Mouse (Mus musculus) bone marrow, adult 2 months (tissue): ENCODE data around the gene Slc10a4.

Experiments
- CTCF ChIP-seq: fragments of 200-500 bp; IDR thresholded peaks from 2 replicates; pipeline ENCODE4 v1.5.1; 2011; ENCODE audit warnings: low read length, control low read depth; ENCODE audit not compliant: control insufficient read depth, insufficient read depth
- POLR2A ChIP-seq: fragments of 200-500 bp; IDR thresholded peaks from 2 replicates; pipeline ENCODE4 v1.6.1; 2011; ENCODE audit warnings: low read depth, mild to moderate bottlenecking, control low read depth, low read length, borderline replicate concordance; ENCODE audit not compliant: control insufficient read depth

GRCm38 (mm10) chr5:72994424-72994823 lies 12.3 kb upstream of the Slc10a4 start:
- TF ChIP-seq CTCF (no peak), POLR2A (no peak)
